Mouse (Mus musculus): Measurements from ENCODE around the gene Tmem217. TPM values are rescaled to one million over a fixed set of nuclear protein-coding genes. Genes with fewer than 3 reads are reported as not detected.
"Not testable (repeated sequence)": the region's sequence is repeated elsewhere in the genome, so short reads cannot be mapped to it uniquely, and the experiment has no call there.

Tmem217 gene
- polyA plus RNA-seq, 2 experiments: 0.09 to 0.41 TPM

- Histone ChIP-seq H3K27me3 (ENCODE audit: control insufficient read depth, insufficient read depth, low read length) (no peaks in the 10 kb centered on the region), H3K36me3 (ENCODE audit: control insufficient read depth, insufficient read depth, low read length) (no peaks in the 10 kb centered on the region), H3K4me1 (ENCODE audit: control insufficient read depth, insufficient read depth, low read length) (no peaks in the 10 kb centered on the region), H3K4me3 (replicated peaks; ENCODE audit: low read length) (no peak overlapping the region), H3K9ac (ENCODE audit: low read depth, low read length, severe bottlenecking) (no peak overlapping the region), H3K27ac (replicated peaks; ENCODE audit: low read depth, low read length) (no peak overlapping the region), H3K9me3 (ENCODE audit: control insufficient read depth, low read length) (no peaks in the 10 kb centered on the region), H3K4me2 (replicated peaks; ENCODE audit: low read depth, low read length, severe bottlenecking) (no peak overlapping the region)
- ATAC-seq (ENCODE audit: low FRiP score, low read depth) (no peak), DNase-seq (ENCODE audit: low spot score) (no peak)
- no peak for TF ChIP-seq POLR2A (IDR thresholded peaks at IDR 0.05; ENCODE audit: borderline replicate concordance, extremely low read depth, insufficient read depth, insufficient read length)
- WGBS: 75% methylated on average over 9 of the region's 9 CpGs
These were observed 20.9 kb downstream of the Tmem217 start for GRCm38 (mm10) chr17:29531278-29531677.

GRCm38 (mm10) chr17:29530508-29530907 is 21.7 kb downstream of the Tmem217 start:
- TF ChIP-seq POLR2A (IDR thresholded peaks at IDR 0.05; ENCODE audit: borderline replicate concordance, extremely low read depth, insufficient read depth, insufficient read length): no peak
- H3K9me3 ChIP-seq (ENCODE audit: control insufficient read depth, low read length): no peaks in the 10 kb centered on the region; the same call in 1 of the 2 replicates
- H3K4me2 ChIP-seq (replicated peaks; ENCODE audit: low read depth, low read length, severe bottlenecking): no peak overlapping the region
- H3K4me1 ChIP-seq (ENCODE audit: control insufficient read depth, insufficient read depth, low read length): no peaks in the 10 kb centered on the region
- no peak overlapping the region for H3K9ac ChIP-seq (ENCODE audit: low read depth, low read length, severe bottlenecking)
- H3K36me3 ChIP-seq (ENCODE audit: control insufficient read depth, insufficient read depth, low read length): no peaks in the 10 kb centered on the region
- H3K27ac ChIP-seq (replicated peaks; ENCODE audit: low read depth, low read length): no peak overlapping the region
- ATAC-seq (ENCODE audit: low FRiP score, low read depth): no peak
- no peak for DNase-seq (ENCODE audit: low spot score)
- no peaks in the 10 kb centered on the region for H3K27me3 ChIP-seq (ENCODE audit: control insufficient read depth, insufficient read depth, low read length)
- H3K4me3 ChIP-seq (replicated peaks; ENCODE audit: low read length): no peak overlapping the region
- 80% methylated on average over 6 of the region's 6 CpGs for WGBS

GRCm38 (mm10) chr17:29528568-29529187 is 23.5 kb downstream of the Tmem217 start:
- H3K36me3 ChIP-seq (ENCODE audit: control insufficient read depth, insufficient read depth, low read length): no peaks in the 10 kb centered on the region
- no peaks in the 10 kb centered on the region for H3K27me3 ChIP-seq (ENCODE audit: control insufficient read depth, insufficient read depth, low read length)
- H3K27ac ChIP-seq (replicated peaks; ENCODE audit: low read depth, low read length): no peak overlapping the region
- H3K4me3 ChIP-seq (replicated peaks; ENCODE audit: low read length): no peak overlapping the region
- no peaks in the 10 kb centered on the region for H3K4me1 ChIP-seq (ENCODE audit: control insufficient read depth, insufficient read depth, low read length)
- no peak for ATAC-seq (ENCODE audit: low FRiP score, low read depth)
- no peaks in the 10 kb centered on the region; the same call in 1 of the 2 replicates for H3K9me3 ChIP-seq (ENCODE audit: control insufficient read depth, low read length)
- no peak for DNase-seq (ENCODE audit: low spot score)
- no peak overlapping the region for H3K9ac ChIP-seq (ENCODE audit: low read depth, low read length, severe bottlenecking)
- WGBS: 83% methylated on average over 8 of the region's 8 CpGs
- TF ChIP-seq POLR2A (IDR thresholded peaks at IDR 0.05; ENCODE audit: borderline replicate concordance, extremely low read depth, insufficient read depth, insufficient read length): no peak
- H3K4me2 ChIP-seq (replicated peaks; ENCODE audit: low read depth, low read length, severe bottlenecking): no peak overlapping the region

GRCm38 (mm10) chr17:29525613-29526012 is 26.6 kb downstream of the Tmem217 start:
- 78% methylated on average over 2 of the region's 2 CpGs for WGBS
- H3K27me3 ChIP-seq (ENCODE audit: control insufficient read depth, insufficient read depth, low read length): no peaks in the 10 kb centered on the region
- no peaks in the 10 kb centered on the region for H3K36me3 ChIP-seq (ENCODE audit: control insufficient read depth, insufficient read depth, low read length)
- TF ChIP-seq POLR2A (IDR thresholded peaks at IDR 0.05; ENCODE audit: borderline replicate concordance, extremely low read depth, insufficient read depth, insufficient read length): no peak
- ATAC-seq (ENCODE audit: low FRiP score, low read depth) (no peak), DNase-seq (ENCODE audit: low spot score) (no peak)
- no peaks in the 10 kb centered on the region for H3K4me1 ChIP-seq (ENCODE audit: control insufficient read depth, insufficient read depth, low read length)
- no peak overlapping the region for H3K27ac ChIP-seq (replicated peaks; ENCODE audit: low read depth, low read length)
- H3K9me3 ChIP-seq (ENCODE audit: control insufficient read depth, low read length): no peaks in the 10 kb centered on the region; the same call in 1 of the 2 replicates
- H3K4me3 ChIP-seq (replicated peaks; ENCODE audit: low read length): no peak overlapping the region
- no peak overlapping the region for H3K9ac ChIP-seq (ENCODE audit: low read depth, low read length, severe bottlenecking)
- H3K4me2 ChIP-seq (replicated peaks; ENCODE audit: low read depth, low read length, severe bottlenecking): no peak overlapping the region

- Histone ChIP-seq H3K4me1 (ENCODE audit: control insufficient read depth, insufficient read depth, low read length) (no peaks in the 10 kb centered on the region), H3K9me3 (ENCODE audit: control insufficient read depth, low read length) (no peaks in the 10 kb centered on the region), H3K36me3 (ENCODE audit: control insufficient read depth, insufficient read depth, low read length) (no peaks in the 10 kb centered on the region), H3K4me2 (replicated peaks; ENCODE audit: low read depth, low read length, severe bottlenecking) (no peak overlapping the region), H3K27ac (replicated peaks; ENCODE audit: low read depth, low read length) (no peak overlapping the region), H3K4me3 (replicated peaks; ENCODE audit: low read length) (no peak overlapping the region), H3K27me3 (ENCODE audit: control insufficient read depth, insufficient read depth, low read length) (no peaks in the 10 kb centered on the region), H3K9ac (ENCODE audit: low read depth, low read length, severe bottlenecking) (no peak overlapping the region)
- ATAC-seq (ENCODE audit: low FRiP score, low read depth): no peak
- no peak for TF ChIP-seq POLR2A (IDR thresholded peaks at IDR 0.05; ENCODE audit: borderline replicate concordance, extremely low read depth, insufficient read depth, insufficient read length)
- no peak for DNase-seq (ENCODE audit: low spot score)
- 71% methylated on average over 8 of the region's 8 CpGs for WGBS
These were observed 32.5 kb downstream of the Tmem217 start for GRCm38 (mm10) chr17:29519731-29520130.

GRCm38 (mm10) chr17:29518665-29519064 is 33.5 kb downstream of the Tmem217 start:
- whole genome bisulfite sequencing: 88% methylated on average over 5 of the region's 5 CpGs
- H3K36me3 ChIP-seq (ENCODE audit: control insufficient read depth, insufficient read depth, low read length); H3K27me3 ChIP-seq (ENCODE audit: control insufficient read depth, insufficient read depth, low read length); H3K4me1 ChIP-seq (ENCODE audit: control insufficient read depth, insufficient read depth, low read length); H3K4me2 ChIP-seq (replicated peaks; ENCODE audit: low read depth, low read length, severe bottlenecking); DNase-seq (ENCODE audit: low spot score); ATAC-seq (ENCODE audit: low FRiP score, low read depth); H3K4me3 ChIP-seq (replicated peaks; ENCODE audit: low read length); H3K9ac ChIP-seq (ENCODE audit: low read depth, low read length, severe bottlenecking); H3K9me3 ChIP-seq (ENCODE audit: control insufficient read depth, low read length); H3K27ac ChIP-seq (replicated peaks; ENCODE audit: low read depth, low read length): not testable (repeated sequence)
